Mouse (Mus musculus) brain, adult 2 months (tissue): ENCODE measurements around the gene Nell1.

Experiments
- DNase-seq: peaks from one replicate; pipeline ENCODE4 v3.0.0; 2011; ENCODE audit warnings: low read depth, low spot score

Gene Nell1

DNA sequence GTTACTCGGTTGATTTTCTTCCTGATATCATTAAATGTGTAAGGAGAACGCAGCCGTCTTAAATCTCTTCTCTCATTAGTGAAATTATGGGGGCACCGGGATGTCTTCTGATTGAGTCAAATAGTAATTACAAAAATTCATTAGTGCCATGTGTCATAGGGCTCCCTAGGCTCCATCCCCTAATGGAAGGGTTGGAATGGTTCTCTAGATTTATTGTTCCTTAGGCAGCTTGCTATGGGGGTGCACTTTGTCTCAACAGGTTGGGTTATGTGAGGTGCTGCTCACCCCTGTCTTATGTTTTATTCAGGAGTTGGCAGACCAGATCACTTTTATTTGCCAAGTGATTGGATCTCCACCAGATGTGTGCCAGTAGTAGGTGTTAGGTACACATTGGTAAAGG is 75.5 kb downstream of the Nell1 start:
- DNase-seq: no peak

DNA sequence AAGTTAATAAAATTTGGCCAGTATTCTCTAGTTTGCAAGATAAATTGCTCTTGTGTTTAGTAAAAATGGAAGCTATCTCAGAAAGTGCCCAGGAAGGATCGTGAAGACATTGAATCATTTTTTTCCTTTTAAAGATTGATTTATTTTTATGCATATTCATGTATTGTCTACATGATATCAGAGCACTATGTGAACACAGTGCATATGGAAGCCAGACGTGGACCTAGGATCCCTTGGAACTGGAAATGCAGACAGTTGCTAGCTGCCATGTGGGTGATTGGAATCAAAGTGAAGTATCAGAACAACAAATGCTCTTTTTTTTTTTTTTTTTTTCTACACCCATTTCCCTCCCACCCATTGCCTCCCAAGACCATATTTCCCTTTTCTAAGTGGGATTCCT is 79.0 kb downstream of the Nell1 start:
- DNase-seq: no peak

DNA sequence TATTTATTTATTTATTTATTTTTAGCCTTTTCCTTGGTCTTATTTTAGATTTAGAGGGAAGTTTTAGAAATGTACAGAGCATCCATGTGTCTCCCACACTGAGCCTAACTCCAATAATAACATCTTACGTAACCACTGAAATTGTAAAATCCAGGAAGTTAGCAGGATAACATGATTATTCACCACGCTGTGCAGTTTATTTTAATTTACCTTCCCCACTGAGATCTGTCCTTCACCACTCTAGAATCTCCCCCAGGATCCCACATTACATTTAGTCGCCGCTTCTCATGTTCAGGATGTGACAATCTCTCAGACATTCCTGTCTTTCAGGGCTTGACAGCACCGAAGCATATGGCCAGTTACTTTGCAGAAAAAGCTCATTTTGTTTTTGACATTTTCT is 119.8 kb downstream of the Nell1 start:
- peak; percentile 62 for DNase-seq

DNA sequence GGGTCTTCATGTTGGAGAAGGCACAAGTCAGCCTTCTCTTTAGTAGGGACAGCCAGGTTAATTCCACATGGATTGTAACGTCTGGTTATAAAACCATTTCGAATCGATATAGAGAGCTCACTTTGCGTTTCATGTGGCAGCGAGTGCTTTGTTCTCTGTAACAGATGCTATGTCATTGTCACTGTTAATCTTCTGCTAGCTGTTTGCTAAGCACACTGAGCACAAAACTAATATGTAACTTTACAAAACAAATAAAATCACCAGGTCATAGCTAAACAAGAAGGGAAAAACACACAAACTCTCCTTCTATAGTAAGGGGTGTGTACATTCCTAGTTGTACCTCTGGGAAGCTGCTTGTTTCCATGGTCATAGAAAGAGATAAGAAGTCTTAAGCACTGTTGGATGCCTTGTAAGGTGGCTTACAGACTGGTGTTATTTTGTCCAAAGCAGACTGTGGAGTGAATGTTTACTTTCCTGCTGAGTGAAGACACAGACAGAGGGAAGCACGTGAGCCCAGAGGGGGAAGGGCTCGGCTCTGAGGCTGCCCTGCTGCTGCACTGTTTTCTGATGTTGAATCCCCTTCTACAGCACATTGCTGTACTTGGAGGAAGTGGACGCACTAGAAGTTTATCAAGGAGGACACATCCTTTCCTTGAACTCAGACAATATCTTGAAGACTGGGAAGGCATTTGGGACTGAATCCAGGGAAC is 131.1 kb downstream of the Nell1 start:
- DNase-seq: no peak

DNA sequence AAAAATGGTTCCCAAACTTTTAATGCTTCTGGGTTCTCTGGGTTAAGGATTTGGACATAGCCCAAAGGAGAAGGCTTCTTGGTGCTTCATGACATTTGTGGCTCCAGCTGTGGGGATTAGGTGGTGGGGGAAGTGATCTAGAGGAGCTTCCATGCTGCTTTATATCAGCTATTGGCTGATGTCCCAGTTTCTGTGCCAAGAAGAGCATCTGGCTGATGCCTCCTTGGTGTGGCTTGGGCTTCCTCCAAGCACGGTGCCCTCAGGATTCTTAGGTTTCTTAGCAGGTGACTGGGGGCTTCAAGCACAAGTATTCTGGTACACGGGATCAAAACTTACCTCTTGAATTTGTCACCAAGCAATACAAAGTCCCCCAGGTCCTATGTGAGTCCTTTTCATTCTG is 132.6 kb downstream of the Nell1 start:
- DNase-seq: peak; percentile 12

DNA sequence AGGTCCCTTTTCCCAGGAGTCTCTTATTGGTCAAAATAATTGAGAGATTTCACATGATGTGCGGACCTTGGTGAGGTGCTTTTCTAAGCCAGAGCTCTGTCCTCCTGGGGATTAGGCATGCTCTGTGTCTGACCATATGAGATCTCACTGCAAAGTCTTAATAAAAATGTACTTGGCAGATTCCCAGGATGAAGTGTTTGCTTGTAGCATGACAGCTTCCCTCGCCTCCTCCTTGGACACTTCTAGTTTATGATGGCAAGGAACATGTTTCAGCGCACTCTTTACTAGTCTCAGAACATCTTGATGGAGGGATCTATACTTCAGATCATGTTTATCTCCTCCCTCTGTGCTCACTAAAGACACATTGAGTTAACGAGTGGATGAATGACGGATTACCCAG is 143.7 kb downstream of the Nell1 start:
- no peak for DNase-seq

DNA sequence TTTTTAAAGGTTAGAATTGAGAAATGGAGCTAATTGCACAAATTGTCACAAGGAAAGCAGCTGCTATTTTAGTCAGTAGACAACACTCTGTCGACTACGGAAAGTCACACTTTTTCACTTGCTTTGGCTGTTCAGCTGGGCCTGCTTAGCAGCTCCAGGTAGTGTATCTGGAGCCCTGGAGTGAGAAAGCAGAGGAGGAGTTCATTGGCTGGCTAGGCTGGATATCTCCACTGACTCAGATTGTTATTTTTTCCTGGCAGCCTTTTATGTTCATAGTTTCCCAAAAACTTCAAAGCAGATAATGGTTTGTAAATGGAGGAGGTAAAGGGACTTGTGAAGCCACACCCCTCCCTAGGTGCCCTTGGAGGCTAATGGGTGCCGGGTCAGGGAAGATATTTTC is 163.0 kb downstream of the Nell1 start:
- peak; percentile 71 for DNase-seq

DNA sequence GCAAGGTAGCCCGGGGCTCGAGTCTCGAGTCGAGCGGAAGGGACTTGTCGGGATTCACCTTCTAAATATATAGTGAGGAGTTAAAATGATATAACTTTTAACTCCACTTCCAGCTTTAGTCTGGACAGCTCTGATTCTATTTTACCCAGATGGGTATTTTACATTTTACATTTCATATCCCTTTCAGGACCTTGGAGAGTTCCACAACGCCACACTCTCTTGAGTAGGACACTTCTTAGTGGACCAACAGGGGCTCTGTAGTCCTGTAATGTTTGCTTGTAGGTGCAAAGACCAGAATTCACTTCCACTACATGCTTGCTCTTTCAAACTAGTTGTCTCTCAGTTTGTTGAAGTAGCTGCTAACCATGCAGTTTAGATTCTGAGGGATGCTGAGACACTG is 174.7 kb downstream of the Nell1 start:
- no peak for DNase-seq

DNA sequence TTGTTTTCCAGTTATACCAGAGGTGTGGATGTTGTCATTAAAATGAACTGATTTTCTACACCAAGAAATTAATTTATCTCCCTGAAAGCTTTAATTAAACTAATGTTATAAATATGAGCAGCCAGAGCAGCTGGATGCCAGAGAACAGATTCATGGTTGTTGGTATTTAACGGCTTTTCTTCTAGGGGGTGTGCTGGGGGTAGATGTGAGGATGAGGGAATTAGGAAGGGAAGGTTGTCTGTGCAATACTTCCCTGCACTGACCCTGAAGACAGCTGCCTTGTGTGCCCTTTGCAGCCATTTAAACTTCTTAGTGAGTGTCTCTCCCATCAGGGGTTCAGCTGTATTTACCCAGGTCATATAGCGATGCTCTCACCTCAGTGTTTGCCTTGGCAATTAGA is 176.2 kb downstream of the Nell1 start:
- no peak for DNase-seq

DNA sequence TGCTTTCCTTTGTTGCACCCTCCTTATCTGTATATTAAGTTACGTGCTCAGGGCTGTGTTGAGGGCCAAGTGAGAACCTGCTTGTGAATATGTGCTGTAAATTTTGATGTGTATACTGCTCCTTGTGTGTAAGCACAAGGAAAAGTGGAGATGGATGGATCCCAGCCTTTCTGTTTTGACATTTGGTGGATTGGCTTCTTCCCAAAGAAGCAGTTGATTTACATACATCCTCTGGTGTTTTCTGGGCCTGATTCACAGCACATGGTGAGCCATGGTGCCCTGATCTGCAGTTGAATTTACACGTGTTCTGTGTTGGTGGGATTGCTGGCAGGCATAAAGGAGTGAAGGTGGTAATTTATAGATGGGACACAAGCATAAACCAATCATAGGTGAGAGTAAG is 179.0 kb downstream of the Nell1 start:
- DNase-seq: peak; percentile 61

DNA sequence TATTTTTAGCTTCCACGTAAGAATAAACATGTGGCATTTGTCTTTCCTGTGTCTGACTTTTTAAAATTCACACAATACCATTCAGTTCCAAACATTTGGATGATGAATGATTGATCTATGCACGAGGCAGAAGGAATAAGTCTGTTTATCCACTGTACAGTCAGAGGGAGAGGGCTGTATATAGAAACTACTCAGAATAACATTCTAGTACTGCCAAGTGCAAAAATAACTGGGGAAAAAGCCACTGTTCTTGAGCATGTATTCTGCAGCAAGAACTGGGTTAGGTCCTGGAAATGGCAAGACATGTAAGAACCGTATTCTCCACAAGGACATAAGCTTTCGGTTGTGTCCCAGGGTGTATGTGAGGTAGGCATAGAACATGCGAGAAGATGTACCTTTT is 187.9 kb downstream of the Nell1 start:
- peak; percentile 77 for DNase-seq

DNA sequence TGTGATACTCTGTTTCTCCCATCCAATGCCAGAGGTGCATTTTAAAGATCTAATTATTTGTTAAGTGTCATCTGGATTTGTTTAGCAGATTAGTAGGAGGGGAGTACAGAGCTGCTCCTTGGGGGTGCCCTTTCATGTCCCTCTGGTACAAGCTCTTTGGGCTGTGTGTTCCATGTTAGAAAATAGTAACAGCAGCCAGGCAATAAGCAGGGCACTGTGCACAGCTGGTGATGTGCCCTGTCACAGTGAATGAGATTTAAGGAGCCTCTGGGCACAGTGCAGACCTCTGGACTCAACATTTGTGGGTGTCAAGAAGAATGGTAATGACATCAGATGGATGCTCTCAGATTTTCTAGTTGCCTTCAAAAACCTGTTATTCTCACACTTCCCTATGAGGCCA is 194.1 kb downstream of the Nell1 start:
- DNase-seq: no peak

DNA sequence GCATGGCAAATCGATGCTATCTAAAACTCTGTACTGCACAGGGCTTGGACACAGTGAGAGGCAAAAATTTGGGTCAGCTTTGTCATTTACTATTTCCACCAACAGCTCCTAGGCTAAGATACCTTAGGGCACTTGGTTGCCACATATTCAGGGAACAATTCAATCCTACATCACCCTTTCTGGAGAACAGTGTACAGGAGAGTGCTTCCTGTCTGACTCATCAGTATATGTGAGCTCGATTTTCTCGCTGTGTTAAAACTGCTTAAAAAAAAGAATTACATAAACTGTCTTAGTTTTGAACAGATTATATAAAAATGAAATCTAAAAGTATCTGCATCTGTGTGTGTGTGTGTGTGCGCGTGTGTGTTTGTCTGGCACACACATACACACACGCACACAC is 211.6 kb downstream of the Nell1 start:
- peak; percentile 66 for DNase-seq

DNA sequence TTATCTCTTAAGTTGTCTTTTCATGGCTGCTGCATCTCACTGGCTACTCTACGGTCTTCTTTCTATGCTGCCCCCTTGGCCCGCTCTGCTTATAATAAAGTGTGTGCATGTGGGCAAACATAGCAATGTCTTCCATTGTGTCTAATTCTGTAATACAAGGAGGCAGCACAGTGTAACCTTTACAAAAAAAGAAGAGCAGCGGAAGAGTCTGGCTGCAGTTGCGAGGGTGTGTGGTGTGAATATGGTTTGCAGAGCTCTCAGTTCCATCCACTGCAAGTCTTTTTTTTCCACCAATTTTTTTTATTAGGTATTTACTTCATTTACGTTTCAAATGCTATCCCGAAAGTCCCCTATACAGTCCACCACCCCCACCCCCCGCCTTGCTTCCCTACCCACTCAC is 219.3 kb downstream of the Nell1 start:
- peak; percentile 52 for DNase-seq

DNA sequence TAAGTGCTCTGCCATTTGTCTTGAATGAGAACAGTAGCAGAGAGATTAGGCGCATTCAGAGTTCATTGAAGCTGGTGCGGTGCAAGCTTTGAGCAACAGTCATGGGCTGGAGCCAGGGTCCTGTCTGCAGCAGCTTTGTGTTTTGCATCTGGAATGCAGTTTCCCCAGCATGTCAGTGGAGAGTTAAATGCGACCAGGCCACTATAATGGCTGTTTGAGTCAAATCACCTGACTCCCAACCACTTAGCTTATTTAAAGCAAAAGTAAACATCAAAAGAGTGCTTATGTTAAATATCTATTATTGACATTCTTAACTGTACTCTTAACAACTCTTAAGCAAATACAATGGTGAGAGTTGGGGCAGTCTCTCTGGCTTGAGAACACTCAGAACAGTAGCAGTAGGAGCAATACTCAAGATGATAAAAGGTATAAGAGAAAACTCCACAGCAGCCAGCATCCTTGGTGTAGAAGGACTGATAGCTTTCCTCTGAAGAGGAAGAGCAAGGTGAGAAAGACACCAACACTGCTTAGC is 220.5 kb downstream of the Nell1 start:
- DNase-seq: no peak

DNA sequence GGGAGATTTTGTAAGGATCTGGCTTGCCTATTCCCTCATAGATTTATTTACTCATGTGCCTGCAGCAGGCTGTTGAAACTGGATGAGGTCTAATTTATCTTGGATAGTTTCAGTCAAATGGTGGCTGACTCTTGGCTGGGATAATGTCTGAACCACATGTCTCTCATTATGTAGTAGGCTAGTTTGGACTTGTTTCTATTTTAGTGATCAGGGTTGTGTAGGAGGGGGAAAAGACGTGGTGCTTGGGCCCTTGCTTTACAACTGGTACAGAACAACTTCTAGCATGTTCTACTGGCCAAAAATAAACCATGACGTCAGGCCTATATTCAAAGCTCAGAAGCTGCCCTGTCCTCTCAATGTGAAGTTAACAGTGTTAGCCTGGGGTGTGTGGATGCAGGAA is 230.6 kb downstream of the Nell1 start:
- DNase-seq: peak; percentile 66

DNA sequence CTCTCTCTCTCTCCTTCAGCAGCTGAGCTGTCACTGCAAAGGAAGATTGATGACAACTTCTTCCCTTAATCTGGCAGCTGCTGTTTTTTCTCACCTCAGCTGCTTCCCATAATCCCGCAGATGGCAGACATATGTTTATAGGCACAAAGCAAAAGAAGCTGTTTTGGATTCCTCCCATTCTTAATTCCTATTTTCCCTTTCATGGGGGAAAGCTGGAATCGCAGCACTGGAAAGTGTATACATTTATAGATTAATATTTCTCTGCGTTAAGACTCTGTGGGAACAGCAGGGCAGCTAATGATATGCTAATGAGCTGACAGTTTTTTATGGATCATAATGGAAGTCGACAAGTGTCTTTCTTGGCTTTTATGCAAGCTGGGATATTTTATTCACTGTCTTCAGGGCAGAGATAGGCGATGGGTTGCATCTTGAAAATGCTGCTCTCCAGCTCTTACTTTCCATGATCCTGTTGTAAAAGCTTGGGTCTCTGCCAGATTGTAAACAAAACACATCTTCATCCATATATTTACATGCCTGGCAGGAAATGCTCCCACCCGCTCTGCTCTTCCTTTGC is 236.1 kb downstream of the Nell1 start:
- DNase-seq: peak; percentile 53

DNA sequence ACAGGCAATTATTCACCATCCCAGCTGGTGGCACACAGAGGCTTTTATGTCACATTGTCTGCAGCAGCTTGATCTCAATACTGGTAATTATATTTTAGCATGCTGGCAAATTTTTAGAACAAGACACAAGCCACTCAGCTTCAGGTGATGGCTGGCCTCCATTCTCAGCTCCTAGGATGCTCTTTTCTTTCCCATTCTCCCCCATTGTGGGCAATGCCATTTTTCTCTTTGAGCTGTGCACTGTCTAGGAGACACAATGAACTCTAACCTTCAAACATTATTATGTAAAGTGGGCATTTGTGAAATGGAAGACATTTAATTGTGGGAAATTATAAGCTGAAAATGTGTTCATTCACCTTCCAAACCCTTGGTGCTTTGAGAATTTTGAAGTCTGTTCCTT is 247.2 kb downstream of the Nell1 start:
- DNase-seq: no peak

DNA sequence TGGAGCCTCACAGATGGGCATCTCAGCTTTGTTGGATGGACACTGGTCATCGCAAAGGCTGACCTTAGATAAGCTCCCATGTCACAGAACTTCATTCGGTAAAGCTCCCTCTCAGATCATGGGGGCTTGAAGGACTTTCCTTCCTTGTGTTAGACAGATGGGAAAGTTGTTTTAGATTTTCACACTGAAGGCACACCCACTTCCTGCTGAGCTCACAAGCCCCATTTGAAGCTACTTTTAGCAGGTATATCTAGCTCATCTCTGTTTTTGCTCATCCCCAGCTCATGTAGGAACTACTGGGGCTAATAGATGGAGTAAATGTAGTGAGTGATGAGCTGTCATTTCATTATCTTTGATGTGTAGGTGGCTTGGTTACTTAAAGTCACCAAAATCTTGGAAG is 252.0 kb downstream of the Nell1 start:
- DNase-seq: peak; percentile 52

DNA sequence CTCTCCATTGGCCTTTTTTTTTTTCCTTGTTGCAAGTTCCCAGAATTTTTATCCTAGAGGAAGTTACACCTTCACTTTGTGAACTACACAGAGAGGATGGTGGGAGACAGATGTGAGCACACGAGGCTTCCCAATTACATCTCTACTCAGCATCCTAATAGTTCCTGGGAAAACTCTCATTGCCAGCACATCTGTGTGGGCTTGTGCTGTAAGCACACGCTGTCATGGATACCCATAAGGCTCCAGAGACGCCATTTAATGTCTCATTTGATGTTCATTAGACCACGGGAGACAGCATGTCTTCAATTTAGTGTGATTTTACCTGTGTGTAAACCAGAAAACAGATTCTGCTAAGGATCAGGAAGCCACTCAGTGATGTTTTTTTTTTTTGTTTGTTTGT is 253.6 kb downstream of the Nell1 start:
- DNase-seq: no peak

DNA sequence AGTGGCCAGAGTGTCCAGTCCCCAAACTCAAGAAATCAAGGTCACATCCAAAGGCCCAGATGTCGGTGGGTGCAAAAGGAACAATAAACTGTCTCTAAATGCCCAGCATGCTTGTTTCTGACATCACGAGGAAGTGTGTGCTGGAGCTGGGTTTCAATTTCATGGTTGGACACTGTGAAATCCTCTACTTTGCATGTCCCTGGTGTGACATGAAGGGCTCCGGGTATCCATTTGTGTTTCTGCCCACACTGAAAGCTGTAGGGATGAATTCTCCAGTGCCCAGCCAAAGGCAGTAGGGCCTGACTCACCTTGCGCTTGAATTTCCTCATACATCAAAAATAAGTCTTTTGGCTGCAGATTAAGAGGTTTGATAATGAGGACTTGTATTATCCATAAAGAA is 266.5 kb downstream of the Nell1 start:
- no peak for DNase-seq

DNA sequence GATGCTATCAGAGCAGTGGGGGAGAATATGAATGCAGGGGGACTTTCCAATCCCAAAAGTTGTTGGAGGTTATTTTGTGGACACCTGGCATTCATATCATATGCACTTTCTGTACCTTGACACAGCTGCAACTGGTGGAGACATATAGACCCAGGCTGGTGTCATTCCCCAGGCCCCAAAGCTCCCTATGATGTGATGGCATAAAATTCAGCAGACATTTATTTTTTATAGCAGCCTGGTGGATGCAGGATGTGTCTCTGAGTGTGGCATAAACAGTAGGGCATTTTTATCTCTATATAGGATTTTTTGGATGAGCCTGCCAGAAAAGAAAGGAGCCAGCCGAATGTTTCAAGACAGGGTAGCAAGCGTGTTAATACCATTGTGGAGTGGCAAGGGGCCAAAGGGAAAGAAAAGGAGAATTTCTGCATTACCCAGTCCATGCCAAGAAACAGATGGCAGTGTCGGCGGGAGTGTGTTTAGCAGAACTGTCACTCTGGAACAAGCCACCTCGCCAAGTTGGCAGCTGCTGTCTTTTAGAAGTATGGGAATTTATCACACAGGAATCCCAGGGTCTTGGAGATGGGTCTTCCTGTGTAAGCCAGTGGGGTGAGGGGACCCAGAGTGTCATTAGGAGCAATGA is 267.1 kb downstream of the Nell1 start:
- DNase-seq: peak; percentile 98

DNA sequence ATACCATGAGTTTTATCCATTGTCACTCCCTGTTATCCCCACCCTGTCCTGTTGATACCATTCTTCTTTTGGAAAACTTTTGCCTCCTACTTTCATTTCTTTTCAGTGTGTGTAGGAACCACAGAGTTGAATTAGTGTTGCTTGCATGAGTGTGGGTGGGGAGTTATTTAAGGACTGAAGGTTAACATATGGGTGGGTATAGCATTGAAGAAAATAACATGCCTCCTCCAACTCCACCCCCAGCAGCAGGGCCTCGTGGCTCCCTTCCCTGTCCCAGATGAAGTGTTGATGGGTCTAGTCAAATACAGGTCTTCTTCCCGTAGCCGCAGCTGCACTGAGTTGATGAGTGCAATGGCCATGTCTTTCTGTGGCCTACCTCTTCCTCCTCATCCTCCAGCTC is 278.5 kb downstream of the Nell1 start:
- peak; percentile 45 for DNase-seq
